Mouse (Mus musculus) spleen, adult 2 months (tissue): ENCODE results near the gene Ptcra.

Experiments used
- CTCF ChIP-seq: fragments of 200-500 bp; IDR thresholded peaks from 2 replicates; pipeline ENCODE4 v1.5.1; 2011; ENCODE audit warnings: mild to moderate bottlenecking, inconsistent platforms; ENCODE audit not compliant: insufficient read depth, insufficient read length, insufficient replicate concordance; ENCODE audit errors: extremely low read depth
- POLR2A ChIP-seq: fragments of 200-500 bp; IDR thresholded peaks from 2 replicates; pipeline ENCODE4 v1.6.1; 2011; ENCODE audit warnings: low read depth, low read length, inconsistent platforms

DNA sequence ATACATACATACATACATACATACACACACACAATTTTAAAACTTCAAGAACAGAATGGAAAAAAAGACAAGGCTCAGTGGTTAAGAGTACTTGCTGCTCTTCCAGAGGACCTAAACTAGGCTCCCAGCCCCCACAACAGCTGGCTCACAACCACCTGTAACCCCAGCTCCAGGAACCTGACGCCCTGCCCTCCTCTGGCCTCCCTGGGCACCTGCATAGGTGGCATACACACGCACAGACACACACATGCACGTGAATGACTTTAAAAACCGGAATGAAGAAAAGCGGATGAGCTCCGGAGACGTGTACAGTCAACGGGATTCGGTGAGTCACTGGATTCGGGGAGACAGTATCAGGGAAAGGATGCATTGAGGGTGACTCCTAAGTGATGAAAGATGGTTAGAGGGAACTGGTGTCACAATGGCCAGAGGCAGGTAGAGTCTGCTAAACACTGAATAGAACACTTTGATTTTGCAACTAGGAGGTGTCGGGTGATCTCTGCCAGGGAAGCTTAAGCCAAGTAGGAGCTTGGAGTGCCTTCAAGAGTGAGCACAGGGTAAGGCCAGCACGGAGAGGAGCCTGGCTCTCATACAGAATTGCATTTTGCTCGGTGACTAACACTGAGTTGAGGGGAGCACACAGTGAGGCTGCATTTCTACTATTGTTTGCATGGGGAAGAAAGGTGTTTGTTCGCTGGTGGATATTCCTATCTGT is 57.0 kb downstream of the Ptcra start:
- no peak for TF ChIP-seq CTCF
- no peak for TF ChIP-seq POLR2A
